Mouse (Mus musculus) hindbrain, embryonic 14.5 days (tissue): ENCODE data around the gene Suco. TPM values are rescaled to one million over a fixed set of nuclear protein-coding genes. Genes with fewer than 3 reads are reported as not detected.

Experiments used
- ATAC-seq: fragments of 200-750 bp; cut with Nextera tagmentation; 2 replicates; pipeline ENCODE4 v1.8.0; 2017; ENCODE audit warnings: moderate number of reproducible peaks, mild to moderate bottlenecking, moderate TSS enrichment, moderate library complexity; ENCODE audit not compliant: low FRiP score
- DNase-seq: peaks from one replicate; pipeline ENCODE4 v3.0.0-alpha.2; 2015; ENCODE audit warnings: low spot score
- H3K27ac ChIP-seq: fragments of 300-500 bp; sonication (generic); 2 replicates; pipeline ENCODE4 v1.5.1; 2014; ENCODE audit warnings: mild to moderate bottlenecking, moderate library complexity
- H3K27me3 ChIP-seq: fragments of 300-500 bp; sonication (generic); 2 replicates; pipeline ENCODE4 v1.6.1; 2014; ENCODE audit warnings: mild to moderate bottlenecking, low read length, mixed read lengths; ENCODE audit not compliant: control insufficient read depth, insufficient read depth
- H3K36me3 ChIP-seq: fragments of 300-500 bp; sonication (generic); replicated peaks from 2 replicates; pipeline ENCODE4 v1.6.1; 2014; ENCODE audit not compliant: control insufficient read depth, insufficient read depth
- H3K4me1 ChIP-seq: fragments of 300-500 bp; sonication (generic); replicated peaks from 2 replicates; pipeline ENCODE4 v1.6.1; 2014; ENCODE audit warnings: antibody characterized with exemption, low read length, mixed read lengths; ENCODE audit not compliant: control insufficient read depth, insufficient read depth
- H3K4me2 ChIP-seq: fragments of 300-500 bp; sonication (generic); replicated peaks from 2 replicates; pipeline ENCODE4 v1.6.1; 2014; ENCODE audit warnings: mild to moderate bottlenecking, moderate library complexity
- H3K4me3 ChIP-seq: fragments of 300-500 bp; sonication (generic); replicated peaks from 2 replicates; pipeline ENCODE4 v1.5.1; 2014; ENCODE audit warnings: mild to moderate bottlenecking, low read length
- H3K9ac ChIP-seq: fragments of 300-500 bp; sonication (generic); 2 replicates; pipeline ENCODE4 v1.6.1; 2014
- H3K9me3 ChIP-seq: fragments of 300-500 bp; sonication (generic); 2 replicates; pipeline ENCODE4 v1.6.1; 2016; ENCODE audit warnings: low read length; ENCODE audit not compliant: control insufficient read depth
- WGBS: fragments of 180-500 bp; shearing (Covaris S2); extraction: QIAGEN DNeasy Blood & Tissue Kit; methylation state at CpG from one replicate; pipeline ENCODE4 v1.1.7; 2014; 5-methylcytosine and 5-hydroxymethylcytosine counted together
- polyA plus RNA-seq: library from polyadenylated mRNA; unstranded; fragments of >200 nt; fragmentation: Nextera tagmentation; extraction: Ambion mirVana; gene quantifications from 2 replicates; pipeline ENCODE4 v1.2.1, GENCODE M21; 2014

The Suco gene
- polyA plus RNA-seq, 1 experiment from 2014 or later = 25.7 TPM

- ATAC-seq (no peak), DNase-seq (no peak)
Measured at GRCm38 (mm10) chr1:161779057-161779456, 97.4 kb downstream of the Suco start.

DNA sequence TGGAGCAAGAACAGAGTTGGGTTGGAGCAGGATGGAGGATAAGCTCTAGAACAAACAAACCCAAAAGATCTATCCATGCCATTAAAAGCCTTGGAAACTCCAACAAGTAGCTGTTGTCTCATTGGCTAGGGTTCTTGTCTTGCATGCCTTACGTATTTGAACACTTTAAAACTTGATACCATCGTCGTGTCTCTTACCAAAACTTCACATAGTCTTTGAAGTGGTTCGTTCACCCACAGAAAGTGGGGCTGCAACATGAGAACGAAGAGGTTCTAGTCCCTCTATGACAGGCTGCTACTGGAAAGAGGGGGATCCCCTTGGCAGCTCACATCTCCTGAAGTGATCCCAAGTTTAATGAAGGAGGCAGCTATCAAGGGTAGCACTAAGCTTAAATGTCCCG lies 101.3 kb downstream of the Suco start:
- no peak overlapping the region for H3K9ac ChIP-seq
- no peaks in the 10 kb centered on the region for H3K9me3 ChIP-seq
- H3K4me1 ChIP-seq = no peaks in the 10 kb centered on the region
- H3K36me3 ChIP-seq = no peaks in the 10 kb centered on the region
- 89% methylated on average over 6 of the region's 6 CpGs for WGBS
- no peak overlapping the region for H3K4me3 ChIP-seq
- DNase-seq (no peak), ATAC-seq (no peak)
- H3K27ac ChIP-seq = no peak overlapping the region
- no peak overlapping the region for H3K4me2 ChIP-seq
- no peaks in the 10 kb centered on the region for H3K27me3 ChIP-seq

More at GRCm38 (mm10) chr1:161779057-161779456, 97.4 kb downstream of the Suco start:
- Histone ChIP-seq H3K4me1 (no peaks in the 10 kb centered on the region), H3K4me2 (no peak overlapping the region), H3K27ac (no peak overlapping the region), H3K9me3 (no peaks in the 10 kb centered on the region), H3K36me3 (no peaks in the 10 kb centered on the region), H3K4me3 (no peak overlapping the region), H3K9ac (no peak overlapping the region), H3K27me3 (no peaks in the 10 kb centered on the region)

DNA sequence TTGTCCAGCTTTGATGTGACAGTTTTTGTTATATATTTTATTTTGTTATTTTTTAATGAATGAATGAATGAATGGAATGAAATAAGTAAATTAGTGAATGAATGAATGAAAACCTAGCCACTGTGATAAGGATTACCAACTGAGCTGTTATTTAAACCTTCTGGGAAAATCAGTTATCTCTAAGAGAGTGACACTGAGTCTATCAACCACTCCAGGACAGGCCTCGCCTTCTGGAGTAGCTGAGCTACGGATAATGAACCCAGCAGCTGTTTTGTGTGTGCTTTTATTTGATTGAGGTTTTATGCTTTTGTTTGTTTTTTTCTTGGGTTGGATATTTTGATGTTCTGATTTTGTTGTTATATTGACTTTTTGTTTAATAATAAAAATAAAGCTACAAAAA lies 105.2 kb downstream of the Suco start:
- WGBS = 84% methylated on average over 2 of the region's 2 CpGs
- H3K27ac ChIP-seq = no peak overlapping the region
- no peaks in the 10 kb centered on the region for H3K4me1 ChIP-seq
- no peaks in the 10 kb centered on the region for H3K36me3 ChIP-seq
- no peak for ATAC-seq
- no peak overlapping the region for H3K4me3 ChIP-seq
- no peaks in the 10 kb centered on the region for H3K27me3 ChIP-seq
- no peak overlapping the region for H3K9ac ChIP-seq
- no peak for DNase-seq
- no peak overlapping the region for H3K4me2 ChIP-seq
- no peaks in the 10 kb centered on the region for H3K9me3 ChIP-seq

DNA sequence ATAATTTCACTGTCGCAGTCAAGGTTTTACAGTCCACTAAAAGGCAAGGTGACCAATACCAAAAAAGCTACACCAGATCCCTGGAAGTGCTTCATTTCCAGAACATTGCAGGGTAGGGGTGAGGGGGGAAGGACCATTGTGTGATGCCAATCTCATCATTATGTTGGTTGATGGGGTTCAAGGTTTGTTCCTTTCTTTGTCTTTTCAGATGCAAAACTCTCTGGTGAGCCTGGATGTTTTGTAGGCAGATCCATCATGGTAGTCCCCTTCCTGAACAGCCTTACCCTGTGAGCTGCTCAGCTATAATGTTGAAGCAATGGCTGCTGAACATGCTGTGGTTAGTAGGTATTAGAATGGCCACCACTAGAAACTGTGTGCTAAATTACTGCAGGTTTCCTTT lies 107.2 kb downstream of the Suco start:
- no peak overlapping the region for H3K4me2 ChIP-seq
- H3K27ac ChIP-seq = no peak overlapping the region
- DNase-seq (no peak), ATAC-seq (no peak)
- H3K9me3 ChIP-seq = no peaks in the 10 kb centered on the region
- H3K9ac ChIP-seq = no peak overlapping the region
- no peaks in the 10 kb centered on the region for H3K36me3 ChIP-seq
- H3K4me1 ChIP-seq = no peaks in the 10 kb centered on the region
- WGBS = 98% methylated on average over 1 of the region's 1 CpGs
- H3K4me3 ChIP-seq = no peak overlapping the region
- no peaks in the 10 kb centered on the region for H3K27me3 ChIP-seq

DNA sequence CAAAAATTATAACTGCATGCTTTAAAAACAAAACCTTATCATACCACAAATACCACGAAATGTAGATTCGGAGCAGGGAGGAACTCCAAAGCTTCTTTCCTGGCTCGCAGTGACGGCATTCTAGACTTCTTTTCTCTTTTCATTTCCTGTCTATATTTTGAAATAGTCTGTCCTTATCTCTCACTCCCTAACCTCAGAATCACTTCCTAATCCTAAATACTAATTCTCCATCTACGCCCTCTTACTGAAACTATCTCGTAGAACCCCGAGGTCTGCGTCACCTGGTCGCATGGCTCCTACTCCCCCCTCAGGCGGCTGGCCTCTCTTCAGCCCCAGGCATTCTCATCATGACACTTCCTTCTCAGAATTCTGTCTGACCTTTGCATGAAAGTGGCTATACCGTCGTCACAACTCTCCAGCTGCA lies 109.4 kb downstream of the Suco start:
- H3K4me2 ChIP-seq = no peak overlapping the region
- no peaks in the 10 kb centered on the region for H3K27me3 ChIP-seq
- WGBS = 70% methylated on average over 12 of the region's 12 CpGs
- H3K4me3 ChIP-seq = no peak overlapping the region
- H3K27ac ChIP-seq = no peak overlapping the region
- H3K9me3 ChIP-seq = no peaks in the 10 kb centered on the region
- no peak overlapping the region for H3K9ac ChIP-seq
- H3K36me3 ChIP-seq = no peaks in the 10 kb centered on the region
- ATAC-seq (no peak), DNase-seq (no peak)
- H3K4me1 ChIP-seq = no peaks in the 10 kb centered on the region

GRCm38 (mm10) chr1:161766656-161767055 lies 109.8 kb downstream of the Suco start:
- H3K36me3 ChIP-seq = no peaks in the 10 kb centered on the region
- no peak overlapping the region for H3K4me2 ChIP-seq
- H3K4me3 ChIP-seq = no peak overlapping the region
- no peak overlapping the region for H3K27ac ChIP-seq
- 58% methylated on average over 5 of the region's 5 CpGs for WGBS
- no peak for ATAC-seq
- H3K9ac ChIP-seq = no peak overlapping the region
- H3K4me1 ChIP-seq = no peaks in the 10 kb centered on the region
- no peaks in the 10 kb centered on the region for H3K27me3 ChIP-seq
- no peaks in the 10 kb centered on the region for H3K9me3 ChIP-seq
- no peak for DNase-seq

Other genes starting within 250 kb of the Suco start
- 0.42 TPM in 1 of 2 replicates, not detected in the other for gene Fasl, start 88.2 kb downstream of the Suco start, polyA plus RNA-seq
- 34.5 TPM in 2 replicates for gene Pigc, start 92.5 kb upstream of the Suco start, polyA plus RNA-seq
- gene 4930558K02Rik, start 103.0 kb upstream of the Suco start, polyA plus RNA-seq = 0.20 TPM in 1 of 2 replicates, not detected in the other